Mouse (Mus musculus) ES-Bruce4 (cell line): ENCODE data around the gene Rnf220.

Experiments
- CTCF ChIP-seq: IDR thresholded peaks from one replicate; pipeline ENCODE4 v1.8.1; 2011; ENCODE audit warnings: low read depth, low read length
- POLR2A ChIP-seq: IDR thresholded peaks from one replicate; pipeline ENCODE4 v1.8.1; 2011; ENCODE audit warnings: low read length; ENCODE audit not compliant: insufficient read depth

DNA sequence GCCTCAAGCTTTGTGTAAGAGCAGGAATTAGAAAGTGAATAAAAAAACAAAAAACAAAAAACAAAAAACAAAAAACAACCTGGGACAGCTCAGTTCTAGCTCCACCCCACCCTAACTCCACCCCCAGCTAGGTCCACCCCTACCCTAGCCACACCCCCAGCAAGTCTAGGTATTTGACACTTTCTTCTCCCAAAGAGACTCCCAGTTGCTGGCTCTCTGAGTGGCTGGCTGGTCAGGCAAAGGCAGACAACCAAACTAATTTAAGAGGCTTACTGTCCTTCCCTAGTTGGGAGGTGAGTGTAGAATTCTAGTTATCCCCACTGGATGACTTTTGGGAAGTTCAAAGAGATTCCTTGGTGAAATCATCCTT is 22.9 kb downstream of the Rnf220 start:
- TF ChIP-seq CTCF (no peak), POLR2A (no peak)
